Mouse (Mus musculus): Measurements from ENCODE around the gene Gcnt1. TPM values are rescaled to one million over a fixed set of nuclear protein-coding genes. Genes with fewer than 3 reads are reported as not detected.

Gcnt1 gene
- polyA plus RNA-seq, 1 experiment from 2014 or later: 4.8 TPM

DNA sequence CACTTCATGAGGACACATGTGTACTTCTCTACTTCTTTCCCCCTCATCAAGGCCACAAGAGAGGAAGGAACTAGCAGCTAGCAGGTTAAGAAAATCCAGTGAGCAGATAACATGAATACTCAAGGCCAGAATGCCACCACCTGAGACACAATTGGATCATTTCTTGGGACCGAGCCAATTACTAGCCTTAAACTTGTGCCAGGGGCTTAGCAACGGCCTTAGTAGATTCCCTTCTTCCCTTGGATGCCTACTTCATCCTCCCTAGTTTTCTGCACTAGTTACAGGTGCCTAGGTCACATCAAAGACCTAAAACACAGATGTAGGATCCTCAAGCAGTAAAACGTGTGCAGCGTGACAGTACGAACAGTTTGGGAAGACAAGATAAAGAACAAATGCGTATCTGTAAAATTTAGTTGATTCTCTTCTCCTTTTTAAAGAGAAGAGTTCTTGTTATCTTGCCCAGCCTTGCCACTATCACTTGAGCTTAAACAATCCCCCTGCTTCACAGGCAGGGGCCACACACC lies 44.7 kb downstream of the Gcnt1 start:
- WGBS: 92% methylated on average over 6 of the region's 6 CpGs
- Histone ChIP-seq H3K27ac (ENCODE audit: low read depth) (no peak overlapping the region), H3K4me3 (ENCODE audit: low read depth, low read length) (no peak overlapping the region), H3K4me1 (replicated peaks; ENCODE audit: control insufficient read depth, insufficient read depth, low read length) (no peaks in the 10 kb centered on the region), H3K36me3 (ENCODE audit: control insufficient read depth, insufficient read depth, low read length) (no peaks in the 10 kb centered on the region), H3K9ac (ENCODE audit: low read length) (no peak overlapping the region), H3K4me2 (ENCODE audit: low read length) (no peak overlapping the region), H3K27me3 (replicated peaks; ENCODE audit: control insufficient read depth, insufficient read depth, low read length) (no peaks in the 10 kb centered on the region), H3K9me3 (ENCODE audit: control insufficient read depth, low read length) (no peaks in the 10 kb centered on the region)
- no peak for DNase-seq (ENCODE audit: low spot score)
- ATAC-seq (replicated peaks; ENCODE audit: low FRiP score, low TSS enrichment, low read depth): no peak

DNA sequence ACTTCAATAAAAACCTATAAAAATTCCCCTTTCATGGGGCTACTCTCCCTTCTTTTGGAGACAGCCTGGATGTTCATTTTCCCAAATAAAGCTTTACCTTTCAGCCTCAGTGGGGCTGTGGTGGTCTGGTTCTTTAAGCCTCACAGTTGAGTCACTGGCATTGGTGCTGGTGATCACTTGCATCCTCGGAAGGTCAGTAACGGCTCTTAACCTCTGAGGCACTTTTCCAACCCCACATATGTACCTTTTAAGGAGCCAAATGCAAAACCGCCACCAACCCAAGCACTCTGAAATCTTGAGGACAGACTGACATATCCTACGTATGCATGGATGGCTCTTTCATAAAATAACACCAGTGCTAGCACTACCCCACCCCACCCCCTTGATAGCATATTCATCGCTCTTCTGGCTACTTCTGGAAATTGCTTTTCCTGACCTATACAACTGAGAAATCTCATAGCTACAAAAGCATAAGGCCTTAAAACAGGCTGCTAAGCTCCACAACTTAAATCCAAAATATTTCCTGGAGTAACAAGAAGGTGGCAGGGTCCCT lies 48.9 kb downstream of the Gcnt1 start:
- Histone ChIP-seq H3K9ac (ENCODE audit: low read length) (no peak overlapping the region), H3K27me3 (replicated peaks; ENCODE audit: control insufficient read depth, insufficient read depth, low read length) (no peaks in the 10 kb centered on the region), H3K9me3 (ENCODE audit: control insufficient read depth, low read length) (no peaks in the 10 kb centered on the region), H3K4me3 (ENCODE audit: low read depth, low read length) (no peak overlapping the region), H3K4me2 (ENCODE audit: low read length) (no peak overlapping the region), H3K27ac (ENCODE audit: low read depth) (no peak overlapping the region), H3K36me3 (ENCODE audit: control insufficient read depth, insufficient read depth, low read length) (no peaks in the 10 kb centered on the region), H3K4me1 (replicated peaks; ENCODE audit: control insufficient read depth, insufficient read depth, low read length) (no peaks in the 10 kb centered on the region)
- ATAC-seq (replicated peaks; ENCODE audit: low FRiP score, low TSS enrichment, low read depth): no peak
- WGBS: 74% methylated on average over 5 of the region's 5 CpGs
- no peak for DNase-seq (ENCODE audit: low spot score)

- no peaks in the 10 kb centered on the region for H3K9me3 ChIP-seq (ENCODE audit: control insufficient read depth, low read length)
- WGBS: 81% methylated on average over 11 of the region's 11 CpGs
- DNase-seq (ENCODE audit: low spot score): no peak
Observed at GRCm38 (mm10) chr19:17323006-17323688, 49.5 kb downstream of the Gcnt1 start.

DNA sequence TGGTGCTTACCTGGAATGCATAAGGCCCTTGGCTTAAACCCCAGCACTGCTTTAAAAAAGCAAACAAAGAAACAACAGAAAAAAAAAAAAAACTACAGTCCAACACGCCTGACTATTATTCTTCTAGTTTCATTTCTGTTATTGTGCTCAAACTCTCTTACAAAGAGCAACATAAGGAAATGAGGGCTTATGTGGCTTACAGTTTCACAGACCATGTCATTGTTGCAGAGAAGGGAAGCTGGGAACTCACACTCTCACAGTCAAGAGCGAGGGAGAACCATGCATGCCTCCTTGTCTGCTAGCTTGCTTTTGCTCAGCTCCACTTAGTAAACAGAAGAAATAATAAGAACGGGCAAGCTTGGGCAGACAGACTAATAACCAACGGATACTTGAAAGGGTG lies 52.9 kb downstream of the Gcnt1 start:
- H3K9me3 ChIP-seq (ENCODE audit: control insufficient read depth, low read length): no peaks in the 10 kb centered on the region
- DNase-seq (ENCODE audit: low spot score) (no peak), ATAC-seq (replicated peaks; ENCODE audit: low FRiP score, low TSS enrichment, low read depth) (no peak)
- H3K4me1 ChIP-seq (replicated peaks; ENCODE audit: control insufficient read depth, insufficient read depth, low read length): no peaks in the 10 kb centered on the region
- H3K9ac ChIP-seq (ENCODE audit: low read length): no peak overlapping the region
- no peaks in the 10 kb centered on the region for H3K36me3 ChIP-seq (ENCODE audit: control insufficient read depth, insufficient read depth, low read length)
- H3K4me3 ChIP-seq (ENCODE audit: low read depth, low read length): no peak overlapping the region
- H3K4me2 ChIP-seq (ENCODE audit: low read length): no peak overlapping the region
- 88% methylated on average over 4 of the region's 4 CpGs for WGBS
- H3K27me3 ChIP-seq (replicated peaks; ENCODE audit: control insufficient read depth, insufficient read depth, low read length): no peaks in the 10 kb centered on the region
- no peak overlapping the region for H3K27ac ChIP-seq (ENCODE audit: low read depth)

More at GRCm38 (mm10) chr19:17323006-17323688, 49.5 kb downstream of the Gcnt1 start:
- Histone ChIP-seq H3K27me3 (replicated peaks; ENCODE audit: control insufficient read depth, insufficient read depth, low read length) (no peaks in the 10 kb centered on the region), H3K27ac (ENCODE audit: low read depth) (no peak overlapping the region), H3K4me1 (replicated peaks; ENCODE audit: control insufficient read depth, insufficient read depth, low read length) (no peaks in the 10 kb centered on the region), H3K4me2 (ENCODE audit: low read length) (no peak overlapping the region), H3K4me3 (ENCODE audit: low read depth, low read length) (no peak overlapping the region), H3K9ac (ENCODE audit: low read length) (no peak overlapping the region), H3K36me3 (ENCODE audit: control insufficient read depth, insufficient read depth, low read length) (no peaks in the 10 kb centered on the region)
- no peak for ATAC-seq (replicated peaks; ENCODE audit: low FRiP score, low TSS enrichment, low read depth)

DNA sequence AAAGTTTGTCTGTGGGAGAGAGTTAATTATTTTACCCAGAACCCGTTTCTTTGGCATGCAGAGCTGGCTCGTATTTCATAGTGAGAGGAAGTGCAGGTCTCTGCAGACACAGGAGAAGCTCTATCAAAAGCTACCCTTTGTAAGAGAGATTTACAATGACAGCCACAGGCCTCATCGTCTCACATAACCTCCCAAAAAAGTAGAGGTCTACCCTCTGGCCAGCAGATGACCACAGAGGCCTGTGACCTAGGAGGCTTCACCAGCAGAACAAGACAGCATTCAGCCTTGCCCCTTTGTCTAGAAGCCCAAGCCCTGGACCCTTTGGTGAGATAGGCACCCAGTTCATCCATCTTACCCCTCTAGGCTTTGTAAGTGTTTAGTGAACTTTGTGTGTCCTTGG lies 53.9 kb downstream of the Gcnt1 start:
- 9% methylated on average over 3 of the region's 3 CpGs for WGBS
- Histone ChIP-seq H3K27me3 (replicated peaks; ENCODE audit: control insufficient read depth, insufficient read depth, low read length) (no peaks in the 10 kb centered on the region), H3K4me1 (replicated peaks; ENCODE audit: control insufficient read depth, insufficient read depth, low read length) (no peaks in the 10 kb centered on the region), H3K27ac (ENCODE audit: low read depth) (no peak overlapping the region), H3K9me3 (ENCODE audit: control insufficient read depth, low read length) (no peaks in the 10 kb centered on the region), H3K9ac (ENCODE audit: low read length) (no peak overlapping the region), H3K36me3 (ENCODE audit: control insufficient read depth, insufficient read depth, low read length) (no peaks in the 10 kb centered on the region), H3K4me2 (ENCODE audit: low read length) (no peak overlapping the region), H3K4me3 (ENCODE audit: low read depth, low read length) (no peak overlapping the region)
- no peak for ATAC-seq (replicated peaks; ENCODE audit: low FRiP score, low TSS enrichment, low read depth)
- no peak for DNase-seq (ENCODE audit: low spot score)

DNA sequence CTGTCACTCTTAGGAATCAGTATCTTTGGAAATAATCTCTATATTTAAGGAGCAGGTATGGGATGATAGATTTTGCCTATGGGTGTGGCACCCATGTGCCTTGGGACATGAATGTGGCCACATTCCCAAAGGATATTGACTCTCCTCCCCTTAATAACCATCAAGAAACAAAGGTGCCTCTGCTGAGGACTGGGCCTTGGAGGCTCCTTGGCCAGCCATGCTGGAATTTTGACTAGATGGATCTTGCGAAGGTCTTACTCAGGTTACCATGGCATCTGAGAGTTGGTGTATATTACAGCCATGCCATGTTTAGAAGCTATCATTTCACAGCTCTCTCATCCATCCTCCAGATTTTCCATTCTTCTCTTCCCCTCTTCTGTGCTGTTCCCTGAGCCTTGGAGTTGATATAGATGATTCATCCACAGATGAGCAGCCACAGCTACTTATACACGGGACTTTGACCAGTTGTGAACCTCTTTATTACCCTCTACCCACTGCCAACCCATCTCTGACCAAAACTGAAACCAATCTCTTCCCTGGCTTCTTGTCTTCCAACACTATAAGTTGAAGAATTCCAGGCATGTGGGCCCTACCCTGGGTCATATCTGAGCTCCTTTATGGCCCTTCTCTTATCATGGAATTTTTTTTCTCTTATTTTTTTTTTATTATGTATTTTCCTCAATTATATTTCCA lies 56.2 kb downstream of the Gcnt1 start:
- H3K27me3 ChIP-seq (replicated peaks; ENCODE audit: control insufficient read depth, insufficient read depth, low read length): no peaks in the 10 kb centered on the region
- H3K4me3 ChIP-seq (ENCODE audit: low read depth, low read length): no peak overlapping the region
- DNase-seq (ENCODE audit: low spot score): no peak
- no peaks in the 10 kb centered on the region for H3K4me1 ChIP-seq (replicated peaks; ENCODE audit: control insufficient read depth, insufficient read depth, low read length)
- H3K36me3 ChIP-seq (ENCODE audit: control insufficient read depth, insufficient read depth, low read length): no peaks in the 10 kb centered on the region
- ATAC-seq (replicated peaks; ENCODE audit: low FRiP score, low TSS enrichment, low read depth): no peak
- H3K9me3 ChIP-seq (ENCODE audit: control insufficient read depth, low read length): no peaks in the 10 kb centered on the region
- no peak overlapping the region for H3K9ac ChIP-seq (ENCODE audit: low read length)
- 85% methylated on average over 2 of the region's 2 CpGs for WGBS
- H3K27ac ChIP-seq (ENCODE audit: low read depth): no peak overlapping the region
- no peak overlapping the region for H3K4me2 ChIP-seq (ENCODE audit: low read length)

GRCm38 (mm10) chr19:17314451-17314850 lies 58.2 kb downstream of the Gcnt1 start:
- no peak overlapping the region for H3K4me3 ChIP-seq (ENCODE audit: low read depth, low read length)
- no peak overlapping the region for H3K27ac ChIP-seq (ENCODE audit: low read depth)
- no peak for ATAC-seq (replicated peaks; ENCODE audit: low FRiP score, low TSS enrichment, low read depth)
- H3K4me1 ChIP-seq (replicated peaks; ENCODE audit: control insufficient read depth, insufficient read depth, low read length): no peaks in the 10 kb centered on the region
- H3K9me3 ChIP-seq (ENCODE audit: control insufficient read depth, low read length): no peaks in the 10 kb centered on the region
- WGBS: 70% methylated on average over 2 of the region's 2 CpGs
- no peak overlapping the region for H3K4me2 ChIP-seq (ENCODE audit: low read length)
- H3K36me3 ChIP-seq (ENCODE audit: control insufficient read depth, insufficient read depth, low read length): no peaks in the 10 kb centered on the region
- no peak overlapping the region for H3K9ac ChIP-seq (ENCODE audit: low read length)
- no peaks in the 10 kb centered on the region for H3K27me3 ChIP-seq (replicated peaks; ENCODE audit: control insufficient read depth, insufficient read depth, low read length)
- DNase-seq (ENCODE audit: low spot score): no peak

GRCm38 (mm10) chr19:17313766-17314165 lies 58.9 kb downstream of the Gcnt1 start:
- Histone ChIP-seq H3K27ac (ENCODE audit: low read depth) (no peak overlapping the region), H3K36me3 (ENCODE audit: control insufficient read depth, insufficient read depth, low read length) (no peaks in the 10 kb centered on the region), H3K4me1 (replicated peaks; ENCODE audit: control insufficient read depth, insufficient read depth, low read length) (no peaks in the 10 kb centered on the region), H3K9ac (ENCODE audit: low read length) (no peak overlapping the region), H3K9me3 (ENCODE audit: control insufficient read depth, low read length) (no peaks in the 10 kb centered on the region), H3K27me3 (replicated peaks; ENCODE audit: control insufficient read depth, insufficient read depth, low read length) (no peaks in the 10 kb centered on the region), H3K4me2 (ENCODE audit: low read length) (no peak overlapping the region), H3K4me3 (ENCODE audit: low read depth, low read length) (no peak overlapping the region)
- WGBS: 85% methylated on average over 1 of the region's 1 CpGs
- ATAC-seq (replicated peaks; ENCODE audit: low FRiP score, low TSS enrichment, low read depth) (no peak), DNase-seq (ENCODE audit: low spot score) (no peak)
